Mouse (Mus musculus): Measurements from ENCODE around the gene Gm6899.
A peak's percentile ranks its signal among the peaks of the same experiment; 100 is the strongest.

Gene Gm6899

DNA sequence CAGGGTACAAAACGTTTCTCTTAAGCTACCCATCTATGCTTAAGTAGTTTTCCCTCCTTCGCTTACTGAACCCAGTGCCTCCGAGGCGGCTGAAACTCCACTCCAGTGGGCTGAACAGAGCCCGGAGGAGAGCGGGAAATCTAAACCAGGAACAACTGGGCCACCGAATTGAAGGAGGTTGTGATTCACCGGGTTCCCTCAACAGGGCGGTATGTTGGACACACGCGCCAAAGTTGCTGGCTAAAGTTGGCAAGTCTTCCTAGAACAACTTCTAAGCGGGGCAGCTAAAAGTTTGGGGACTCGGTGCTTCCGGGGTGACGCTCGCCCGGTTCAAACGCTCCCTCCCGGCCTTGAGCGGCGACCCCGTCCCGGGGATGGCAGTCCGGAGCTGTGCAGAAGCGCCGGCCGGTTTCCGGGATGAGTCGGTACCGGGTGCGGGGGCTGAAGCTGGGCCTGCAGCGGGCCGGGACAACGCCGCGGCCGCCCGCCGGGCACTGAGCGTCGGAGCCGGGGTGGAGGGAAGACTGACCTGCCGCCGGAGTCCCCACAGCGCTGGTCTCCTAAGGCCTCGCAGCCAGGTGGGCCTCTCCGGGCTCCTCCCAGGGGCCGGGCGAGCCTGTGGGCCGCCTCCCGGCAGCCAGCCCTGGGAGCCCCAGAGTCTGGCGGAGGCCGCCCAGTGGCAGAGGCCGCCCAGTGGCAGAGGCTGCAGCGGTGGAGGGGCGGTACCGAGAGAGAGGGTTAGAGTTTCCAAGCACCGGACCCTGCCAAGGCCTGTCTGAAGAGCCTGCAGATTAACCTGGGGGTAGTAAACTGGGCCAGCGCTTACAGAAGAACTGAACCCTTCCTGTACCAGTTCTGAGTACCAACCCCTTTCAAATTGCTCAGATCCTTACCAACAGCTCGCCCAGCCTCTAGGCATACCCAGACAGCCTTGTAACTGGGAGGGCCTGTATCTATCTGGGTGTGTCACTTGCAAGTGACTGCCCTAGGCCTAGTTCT, at the start of gene Gm6899, which contains the start of gene Vrk2:
Gene Gm6899 (plus strand): TSS at position 181 of the 999 bp plus-strand sequence.
Gene Vrk2 (minus strand): TSS at position 939 of the 999 bp plus-strand sequence.
- peak; percentile 51 for DNase-seq

GRCm38 (mm10) chr11:26551551-26551950, 41.5 kb upstream of the Gm6899 start:
- DNase-seq, result no peak

- DNase-seq, result no peak
Observed at GRCm38 (mm10) chr11:26585409-26586366, 7.4 kb upstream of the Gm6899 start.

DNA sequence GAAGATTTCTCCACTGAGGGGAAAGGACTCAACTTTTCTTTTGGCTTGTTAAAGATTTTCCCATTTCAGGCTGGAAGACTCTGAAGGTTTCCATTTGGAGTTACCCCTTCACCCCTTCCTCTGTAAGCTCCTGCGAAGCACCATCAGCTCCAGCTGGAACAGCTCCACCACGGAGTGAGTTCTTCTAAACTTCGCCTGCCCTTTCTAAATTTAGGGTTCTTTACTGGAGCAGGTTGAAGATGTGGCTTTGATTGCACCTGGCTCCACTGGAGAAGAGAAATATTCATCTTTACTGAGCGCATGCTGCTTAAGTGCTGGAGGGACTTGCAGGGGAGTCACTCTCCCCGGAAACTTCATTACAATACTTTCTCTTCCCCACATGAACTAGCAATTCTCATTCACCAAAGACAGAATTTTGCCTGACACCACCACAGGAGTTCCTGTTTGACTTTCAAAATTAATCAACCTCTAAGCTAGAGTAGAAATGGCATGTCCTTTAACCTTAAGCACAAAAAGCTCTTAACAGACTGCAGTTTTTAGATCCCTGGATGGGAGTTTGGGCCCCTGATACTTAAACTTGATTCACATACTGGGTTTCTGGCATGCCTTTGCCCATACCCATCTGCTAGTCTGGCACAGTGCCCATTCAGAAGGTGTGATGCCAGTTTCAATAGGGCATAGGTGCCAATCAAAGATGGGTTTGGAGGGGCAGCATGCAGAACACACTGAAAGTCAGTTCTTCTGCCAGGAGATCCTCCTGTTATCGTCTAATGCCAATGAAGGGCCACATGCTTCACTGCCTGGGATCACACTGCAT, 6.5 kb upstream of the Gm6899 start:
- DNase-seq, result peak; percentile 48

DNA sequence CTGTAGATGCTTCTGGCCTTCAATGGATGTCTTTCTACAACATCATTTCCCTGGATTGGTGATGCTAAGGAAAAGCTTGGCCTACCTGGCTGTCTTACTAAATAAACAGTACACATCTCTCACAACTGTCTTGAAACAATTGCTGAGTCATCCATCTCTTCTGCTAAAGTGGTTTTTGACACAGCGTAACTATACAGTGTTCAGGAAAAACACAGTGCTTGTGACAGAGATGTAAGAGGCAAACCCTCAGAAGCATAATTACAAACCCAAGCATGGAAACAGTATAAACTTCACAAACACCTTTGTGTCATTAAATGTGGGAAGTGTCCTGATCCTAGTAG, 5.9 kb upstream of the Gm6899 start:
- DNase-seq, result no peak

DNA sequence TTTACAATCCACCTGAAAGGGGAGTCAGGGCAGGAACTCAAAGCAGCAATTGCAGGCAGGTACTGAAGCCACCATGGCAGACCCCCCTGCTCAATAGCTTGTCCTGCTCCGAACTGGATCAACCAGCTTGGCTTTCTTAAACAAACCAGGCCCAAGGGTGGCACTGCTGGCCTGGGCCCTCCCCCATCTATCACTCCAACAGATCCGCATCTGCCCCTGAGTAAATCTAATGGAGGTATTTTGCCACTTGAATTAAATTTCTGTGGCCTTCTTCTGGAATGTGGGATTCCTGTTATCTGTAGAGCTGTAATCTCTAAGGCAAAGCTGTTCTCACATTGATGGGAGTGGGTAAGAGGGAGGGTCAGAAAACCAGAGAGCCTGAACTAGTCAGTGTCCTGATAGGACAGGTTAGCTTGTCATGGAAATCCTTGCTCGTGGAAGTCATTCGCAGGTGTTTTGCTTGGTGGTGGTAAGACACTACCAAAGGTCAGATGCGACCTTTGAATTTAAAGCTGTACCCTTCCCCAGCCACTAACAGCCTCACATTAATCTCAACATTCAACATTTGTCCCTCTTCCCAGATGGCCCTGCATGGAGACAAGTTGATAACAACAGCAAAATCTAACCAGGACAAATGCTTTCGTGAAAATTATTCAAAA, 517 bp upstream of the Gm6899 start:
- DNase-seq, result no peak

DNA sequence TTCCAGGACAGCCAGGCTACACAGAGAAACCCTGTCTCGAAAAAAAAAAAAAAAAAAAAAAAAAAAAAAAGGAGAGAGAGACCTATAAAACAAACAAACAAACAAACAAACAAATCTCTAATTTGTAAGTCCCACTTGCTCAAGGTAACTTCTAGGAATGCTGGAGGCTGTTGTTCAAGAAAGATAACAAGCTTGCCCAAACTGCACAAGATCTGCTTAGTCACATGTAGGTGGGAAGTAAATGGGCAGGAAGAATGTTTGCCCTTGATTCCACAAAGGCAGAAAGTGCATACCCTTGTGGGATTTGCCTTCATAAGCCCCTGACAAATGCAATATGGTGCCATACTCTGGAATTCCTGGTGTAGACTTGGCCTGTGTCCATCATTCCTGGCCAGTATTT, 1.4 kb downstream of the Gm6899 start:
- DNase-seq, result no peak

- DNase-seq, result no peak
Observed at GRCm38 (mm10) chr11:26596186-26596585, 3.1 kb downstream of the Gm6899 start.

GRCm38 (mm10) chr11:26597145-26597544, 4.1 kb downstream of the Gm6899 start:
- no peak for DNase-seq

- DNase-seq, result no peak
Observed at GRCm38 (mm10) chr11:26597761-26598160, 4.7 kb downstream of the Gm6899 start.

DNA sequence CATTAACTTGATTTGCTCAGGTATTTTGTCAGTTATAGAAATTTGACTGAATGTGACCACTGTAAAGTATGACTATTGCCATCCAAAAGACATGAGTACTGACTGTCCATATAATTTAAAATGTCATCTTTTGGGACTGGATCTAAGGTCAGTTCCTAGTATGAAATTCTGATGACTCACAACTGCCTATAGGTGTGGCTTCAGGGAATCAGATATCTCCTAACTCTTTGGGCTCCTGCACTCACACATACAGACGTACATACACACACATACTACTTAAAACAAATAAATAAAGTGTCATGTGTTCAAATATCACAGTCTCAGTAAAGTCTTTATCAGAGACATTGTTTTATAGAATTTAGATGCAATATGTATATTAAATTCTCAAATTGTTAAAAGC, 5.8 kb downstream of the Gm6899 start:
- no peak for DNase-seq

- no peak for DNase-seq
Observed at GRCm38 (mm10) chr11:26600692-26601091, 7.7 kb downstream of the Gm6899 start.

- DNase-seq, result no peak
Observed at GRCm38 (mm10) chr11:26601571-26602175, 8.6 kb downstream of the Gm6899 start.

GRCm38 (mm10) chr11:26604061-26604655, 11.1 kb downstream of the Gm6899 start:
- DNase-seq, result no peak

DNA sequence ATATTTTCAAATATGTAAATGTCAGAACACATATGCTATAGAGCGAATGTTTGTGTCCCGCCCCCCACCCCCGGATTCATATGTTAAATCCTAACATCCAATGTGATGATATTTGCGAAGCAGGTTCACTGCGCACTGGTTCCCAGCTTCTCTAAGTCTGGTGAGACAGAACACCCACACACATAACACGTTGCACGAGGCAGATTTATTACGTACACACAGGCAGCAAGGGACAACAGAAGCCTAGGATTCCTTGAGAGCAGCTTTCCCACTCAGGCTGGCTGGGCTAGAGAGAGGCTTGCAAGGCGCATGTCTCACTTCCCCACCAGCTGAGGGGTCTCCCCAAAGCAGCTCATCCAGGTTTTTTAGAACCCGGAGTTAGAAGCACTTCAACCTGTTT, 15.8 kb downstream of the Gm6899 start:
- DNase-seq, result peak; percentile 66

DNA sequence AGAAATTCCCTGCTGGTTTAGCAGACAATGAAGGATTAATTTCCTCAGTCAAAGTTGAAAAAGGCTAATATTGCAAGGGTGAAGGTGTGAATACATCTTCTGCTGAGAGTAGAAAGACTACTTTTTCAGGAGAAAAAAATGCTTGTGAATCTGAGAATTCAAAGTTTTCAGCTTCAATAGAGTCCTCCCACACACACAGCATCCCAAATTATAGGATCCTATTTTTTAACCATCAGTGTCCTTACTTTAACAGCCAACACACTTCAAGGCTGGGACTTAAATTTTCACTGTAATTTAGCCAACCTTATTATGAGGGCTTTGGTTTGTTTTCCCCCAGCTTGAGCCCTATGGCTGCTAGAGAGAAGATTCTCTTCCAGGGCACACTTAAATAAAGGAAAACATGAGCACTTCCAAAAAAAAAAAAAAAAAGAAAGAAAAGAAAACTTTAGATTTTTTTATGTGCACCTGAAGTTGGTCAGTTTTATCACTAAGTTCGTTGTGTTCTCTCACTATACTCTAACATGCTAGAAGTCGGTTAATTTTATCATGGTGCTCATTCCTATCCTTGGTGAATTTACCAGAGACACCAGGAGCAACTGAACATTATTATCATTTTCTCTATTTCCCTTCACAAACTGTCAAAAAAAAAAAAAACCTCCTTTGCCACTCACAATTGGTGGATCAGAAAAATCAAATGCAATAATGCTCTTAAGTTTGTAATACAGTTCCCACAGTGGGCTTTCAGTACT, 25.6 kb downstream of the Gm6899 start:
- DNase-seq, result no peak

GRCm38 (mm10) chr11:26622727-26623126, 29.7 kb downstream of the Gm6899 start:
- no peak for DNase-seq

- no peak for DNase-seq
Observed at GRCm38 (mm10) chr11:26636239-26636638, 43.2 kb downstream of the Gm6899 start.

DNA sequence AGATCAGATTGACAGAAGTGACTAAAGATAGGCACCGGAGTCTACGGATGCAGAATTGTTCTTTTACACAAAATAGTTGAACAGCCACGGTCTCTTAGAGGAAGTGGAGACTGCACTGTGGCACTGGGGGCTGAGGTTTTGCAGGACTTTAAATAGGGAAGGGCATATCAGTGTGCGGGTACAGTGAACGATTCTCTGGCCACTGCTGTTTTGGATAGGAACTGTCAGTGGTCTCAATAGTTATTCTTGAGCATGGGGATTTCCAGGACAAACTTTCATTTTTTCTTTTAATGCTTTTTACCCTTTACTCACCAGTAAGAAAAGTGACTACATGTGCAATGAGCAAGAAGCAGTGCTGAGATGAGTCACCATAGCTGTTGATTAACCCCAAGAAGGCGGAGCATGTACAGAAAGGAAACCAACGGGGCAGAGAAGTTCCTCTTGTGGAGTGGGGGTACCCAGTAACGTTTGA, 47.3 kb downstream of the Gm6899 start:
- DNase-seq, result peak; percentile 36

DNA sequence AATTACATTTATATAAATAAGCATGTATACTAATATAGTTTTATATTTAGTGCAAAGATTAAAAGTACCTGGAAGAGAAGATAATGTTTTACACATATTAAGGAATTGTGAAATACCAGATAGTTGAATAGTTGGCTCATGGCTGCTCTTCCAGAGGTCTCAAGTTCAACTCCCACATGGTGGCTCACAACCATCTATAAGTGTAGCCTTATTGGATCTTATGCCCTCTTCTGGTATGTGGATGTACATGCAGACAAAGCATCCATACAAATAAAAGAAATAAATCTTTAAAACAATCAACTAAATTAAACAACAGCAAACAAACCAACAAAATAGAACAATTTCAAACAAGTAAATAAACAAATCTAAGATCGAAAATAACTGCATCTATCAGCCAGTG, 49.1 kb downstream of the Gm6899 start:
- DNase-seq, result no peak

All from layer of hippocampus, adult 9-11 months (tissue).